Comparison of ENCODE assay signal across 16 mouse cellular contexts in the genomic region with DNA sequence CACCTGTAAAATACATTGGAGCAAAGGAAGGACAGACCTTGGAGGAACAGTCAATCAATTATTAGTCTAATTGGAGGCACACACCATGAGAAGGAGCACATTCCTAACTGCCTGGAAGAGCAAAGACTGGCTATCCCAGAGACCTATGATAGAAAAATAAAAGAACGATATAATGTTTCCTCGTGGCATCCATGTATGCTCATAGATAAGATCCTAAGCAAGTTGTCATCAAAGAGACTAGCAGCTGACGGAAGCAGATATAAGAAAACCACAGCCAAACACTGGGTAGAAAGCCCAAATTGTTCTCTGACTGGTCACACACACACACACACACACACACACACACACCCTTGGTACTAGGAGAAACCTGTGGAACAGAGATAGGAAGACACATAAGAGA.
"Had no signal": no experiment of that assay in that cellular context is flagged by ENCODE, and none has a peak within 500 bp of the region (broad histone marks: within the 10 kb centered on the region; RNA-seq: fewer than 3 reads in every experiment).

No protein-coding gene starts in this region.

- H3K36me3 ChIP-seq: neural tube, embryonic 13.5 days; neural tube, embryonic 15.5 days; stomach, embryonic 15.5 days had no signal

- H3K27me3 ChIP-seq: neural tube, embryonic 13.5 days; neural tube, embryonic 15.5 days; stomach, embryonic 15.5 days had no signal

- H3K4me3 ChIP-seq: neural tube, embryonic 13.5 days; neural tube, embryonic 15.5 days; stomach, embryonic 15.5 days had no signal

- H3K27ac ChIP-seq: neural tube, embryonic 13.5 days; neural tube, embryonic 15.5 days; stomach, embryonic 15.5 days; stomach, postnatal 0 days had no signal

- DNase-seq: retina, postnatal 1 day; right cerebral cortex, adult 18-20 months; right cerebral cortex, postnatal 14 days; right cerebral cortex, postnatal 25 days; right cerebral cortex, postnatal 4 days; spleen, adult 18-20 months; thymus, adult 18-20 months; thymus, adult 2 months; thymus, postnatal 14 days; thymus, postnatal 25 days; thymus, postnatal 36 days; thymus, postnatal 4 days had no signal

- H3K9me3 ChIP-seq: neural tube, embryonic 13.5 days; neural tube, embryonic 15.5 days; stomach, embryonic 15.5 days had no signal

- H3K4me1 ChIP-seq: neural tube, embryonic 13.5 days; neural tube, embryonic 15.5 days; stomach, embryonic 15.5 days had no signal
